Mouse (Mus musculus) heart, adult 2 months (tissue): ENCODE results near the gene Tspan9. TPM values are rescaled to one million over a fixed set of nuclear protein-coding genes. Genes with fewer than 3 reads are reported as not detected.
A peak's percentile ranks its signal among the peaks of the same experiment; 100 is the strongest.

Source experiments
- DNase-seq, 2 experiments: peaks; one replicate each; pipeline ENCODE4 v3.0.0; 2021
- H3K27ac ChIP-seq: fragments of 200-600 bp; 2 replicates; pipeline ENCODE4 v1.8.1; 2022
- H3K27me3 ChIP-seq: fragments of 200-500 bp; 2 replicates; pipeline ENCODE4 v1.6.1; 2012; ENCODE audit warnings: mild to moderate bottlenecking, low read length, inconsistent platforms, mixed read lengths; ENCODE audit not compliant: control insufficient read depth, insufficient read depth
- H3K36me3 ChIP-seq: fragments of 200-500 bp; 2 replicates; pipeline ENCODE4 v1.6.1; 2012; ENCODE audit warnings: low read length, inconsistent platforms; ENCODE audit not compliant: control insufficient read depth, insufficient read depth
- H3K4me1 ChIP-seq: fragments of 200-500 bp; 2 replicates; pipeline ENCODE4 v1.6.1; 2011; ENCODE audit warnings: low read length; ENCODE audit not compliant: control insufficient read depth, insufficient read depth
- H3K4me3 ChIP-seq: fragments of 200-600 bp; 2 replicates; pipeline ENCODE4 v1.8.1; 2022
- H3K79me2 ChIP-seq: fragments of 200-500 bp; replicated peaks from 2 replicates; pipeline ENCODE4 v1.6.1; 2012; ENCODE audit warnings: mild to moderate bottlenecking, inconsistent platforms, low read length, moderate library complexity, mixed read lengths; ENCODE audit not compliant: control insufficient read depth, insufficient read depth
- H3K9ac ChIP-seq: fragments of 200-500 bp; 2 replicates; pipeline ENCODE4 v1.6.1; 2012; ENCODE audit warnings: low read depth, mild to moderate bottlenecking, control low read depth, inconsistent platforms, low read length, mixed read lengths
- CTCF ChIP-seq: fragments of 200-600 bp; IDR thresholded peaks from 2 replicates; pipeline ENCODE4 v1.8.1; 2022; ENCODE audit warnings: antibody characterized with exemption, mild to moderate bottlenecking, moderate library complexity
- EP300 ChIP-seq: fragments of 200-500 bp; IDR thresholded peaks from 2 replicates; pipeline ENCODE4 v1.6.1; 2011; ENCODE audit warnings: low read depth, low read length, control low read depth; ENCODE audit not compliant: insufficient read depth
- POLR2A ChIP-seq: fragments of 200-500 bp; IDR thresholded peaks from 2 replicates; pipeline ENCODE4 v1.6.1; 2011; ENCODE audit warnings: mild to moderate bottlenecking, low read depth, low read length, control low read depth; ENCODE audit not compliant: insufficient read depth
- WGBS: fragments of 180-500 bp; shearing (Covaris S2); methylation state at CpG from one replicate; pipeline ENCODE4 v1.1.7; 2018; 5-methylcytosine and 5-hydroxymethylcytosine counted together
- intact Hi-C: fragments of 180-260 bp; cut with DNase I; formaldehyde crosslinking; loops from one replicate; pipeline ENCODE4 v1.15.1; 2025
- polyA plus RNA-seq: library from polyadenylated mRNA; depleted of rRNA; stranded (reverse); fragments of >200 nt; gene quantifications from 2 replicates; pipeline ENCODE4 v1.2.3, GENCODE M21; 2012
- total RNA-seq, 2 experiments: library from RNA; stranded (reverse); gene quantifications; 2 replicates each; pipeline ENCODE4 v1.2.3; 2021

Tspan9 gene
- total and polyA plus RNA-seq, 3 experiments: 84.9 to 104 (median 88.5) TPM

- WGBS: 93% methylated on average over 5 of the region's 5 CpGs
Observed at GRCm38 (mm10) chr6:128081781-128082180, 61.6 kb downstream of the Tspan9 start.

GRCm38 (mm10) chr6:128081293-128081692 lies 62.1 kb downstream of the Tspan9 start:
- WGBS: 93% methylated on average over 8 of the region's 8 CpGs
- H3K9ac ChIP-seq: no peak overlapping the region
- H3K4me3 ChIP-seq: no peak overlapping the region
- H3K4me1 ChIP-seq: peaks cover 10% of the 10 kb centered on the region
- DNase-seq: no peak
- H3K27ac ChIP-seq: no peak overlapping the region
- H3K36me3 ChIP-seq: no peaks in the 10 kb centered on the region
- intact Hi-C loops: no loop called here
- peaks cover 2% of the 10 kb centered on the region; the same call in 1 of the 2 replicates for H3K79me2 ChIP-seq
- H3K27me3 ChIP-seq: no peaks in the 10 kb centered on the region
- no peak for TF ChIP-seq POLR2A
- TF ChIP-seq EP300: no peak
- no peak for TF ChIP-seq CTCF

More at GRCm38 (mm10) chr6:128081781-128082180, 61.6 kb downstream of the Tspan9 start:
- intact Hi-C loops: no loop called here
- peaks cover 2% of the 10 kb centered on the region for H3K79me2 ChIP-seq
- no peak for DNase-seq
- H3K4me3 ChIP-seq: no peak overlapping the region
- TF ChIP-seq CTCF (no peak), POLR2A (no peak), EP300 (no peak)
- H3K27ac ChIP-seq: no peak overlapping the region
- no peaks in the 10 kb centered on the region for H3K27me3 ChIP-seq
- no peak overlapping the region for H3K9ac ChIP-seq
- peaks cover 7% of the 10 kb centered on the region for H3K4me1 ChIP-seq
- no peaks in the 10 kb centered on the region for H3K36me3 ChIP-seq

DNA sequence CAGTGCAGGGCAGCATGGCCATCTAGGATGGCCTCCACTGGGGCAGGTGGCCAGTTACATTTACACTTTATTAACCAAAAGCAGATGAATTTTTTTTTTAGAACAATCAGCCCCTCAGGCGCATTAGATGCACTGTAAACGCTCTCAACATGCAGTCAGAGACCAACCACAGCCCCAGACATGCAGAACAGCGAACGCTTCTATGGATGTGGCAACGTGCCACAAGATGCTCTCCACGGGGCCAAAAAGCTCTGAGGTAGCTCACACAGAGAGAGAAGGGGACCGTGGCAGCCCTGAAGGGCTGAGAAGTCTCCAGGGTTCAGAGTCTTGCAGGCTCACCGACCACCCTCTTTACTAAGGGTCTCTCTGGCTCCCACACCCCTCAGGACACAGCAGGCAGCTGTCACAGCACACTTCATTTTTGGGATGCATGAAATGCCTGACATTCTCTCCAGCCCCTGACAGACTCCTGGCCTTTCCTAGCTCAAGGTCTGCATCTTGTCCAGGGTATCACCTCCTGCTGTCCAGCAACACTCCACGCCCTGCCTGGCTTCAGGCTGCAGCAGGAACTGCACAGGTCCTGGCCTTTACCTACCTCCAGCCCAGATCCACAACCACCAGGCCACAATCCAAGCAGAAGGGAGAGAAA lies 63.7 kb downstream of the Tspan9 start:
- WGBS: 75% methylated on average over 9 of the region's 9 CpGs
- Histone ChIP-seq H3K4me3 (no peak overlapping the region), H3K36me3 (no peaks in the 10 kb centered on the region), H3K27ac (no peak overlapping the region), H3K9ac (no peak overlapping the region), H3K27me3 (no peaks in the 10 kb centered on the region), H3K79me2 (peaks cover 2% of the 10 kb centered on the region; the same call in 1 of the 2 replicates), H3K4me1 (peaks cover 18% of the 10 kb centered on the region)
- intact Hi-C loops: no loop called here
- TF ChIP-seq CTCF (no peak), EP300 (no peak), POLR2A (no peak)
- no peak for DNase-seq

GRCm38 (mm10) chr6:128078508-128078907 lies 64.9 kb downstream of the Tspan9 start:
- Histone ChIP-seq H3K4me1 (peaks cover 18% of the 10 kb centered on the region), H3K27ac (no peak overlapping the region), H3K27me3 (no peaks in the 10 kb centered on the region), H3K4me3 (no peak overlapping the region), H3K9ac (no peak overlapping the region), H3K79me2 (peaks cover 2% of the 10 kb centered on the region; the same call in 1 of the 2 replicates), H3K36me3 (no peaks in the 10 kb centered on the region)
- TF ChIP-seq EP300 (no peak), CTCF (no peak), POLR2A (no peak)
- DNase-seq: peak; percentile 49 to 51
- intact Hi-C loops: no loop called here
- WGBS: 51% methylated on average over 4 of the region's 4 CpGs

GRCm38 (mm10) chr6:128076104-128077020 lies 67.0 kb downstream of the Tspan9 start:
- no peaks in the 10 kb centered on the region for H3K27me3 ChIP-seq
- DNase-seq: peak; percentile 56 to 58
- peaks cover 18% of the 10 kb centered on the region for H3K4me1 ChIP-seq
- no peaks in the 10 kb centered on the region for H3K36me3 ChIP-seq
- H3K9ac ChIP-seq: no peak overlapping the region
- no peaks in the 10 kb centered on the region; the same call in 1 of the 2 replicates for H3K79me2 ChIP-seq
- 36% methylated on average over 21 of the region's 21 CpGs for WGBS
- no peak overlapping the region for H3K4me3 ChIP-seq
- TF ChIP-seq POLR2A (no peak), EP300 (no peak), CTCF (no peak)
- intact Hi-C loops: no loop called here
- H3K27ac ChIP-seq: peak overlapping the region; percentile 24

- Histone ChIP-seq H3K79me2 (no peaks in the 10 kb centered on the region), H3K9ac (no peak overlapping the region), H3K4me3 (no peak overlapping the region), H3K27ac (no peak overlapping the region; the same call in 1 of the 2 replicates), H3K27me3 (no peaks in the 10 kb centered on the region), H3K36me3 (no peaks in the 10 kb centered on the region), H3K4me1 (peaks cover 18% of the 10 kb centered on the region)
- no peak for TF ChIP-seq POLR2A
- no peak for TF ChIP-seq EP300
- no peak for TF ChIP-seq CTCF
- 42% methylated on average over 5 of the region's 5 CpGs for WGBS
- intact Hi-C loops: no loop called here
- DNase-seq: peak in 1 of 2 experiments; percentile 29
Observed at GRCm38 (mm10) chr6:128075453-128076003, 67.9 kb downstream of the Tspan9 start.
